Mouse (Mus musculus) forebrain, embryonic 14.5 days (tissue): Measurements from ENCODE around the gene Trpm2. TPM values are rescaled to one million over a fixed set of nuclear protein-coding genes. Genes with fewer than 3 reads are reported as not detected.
A peak's percentile ranks its signal among the peaks of the same experiment; 100 is the strongest.

ENCODE experiments used
- ATAC-seq: fragments of 200-750 bp; cut with Nextera tagmentation; 2 replicates; pipeline ENCODE4 v1.8.0; 2017; ENCODE audit warnings: mild to moderate bottlenecking, moderate library complexity
- DNase-seq: peaks from one replicate; pipeline ENCODE4 v3.0.0-alpha.2; 2015; ENCODE audit warnings: low spot score
- H3K27ac ChIP-seq: fragments of 300-500 bp; sonication (generic); 2 replicates; pipeline ENCODE4 v1.5.1; 2014; ENCODE audit warnings: low read depth, mild to moderate bottlenecking, control low read depth, low read length, moderate library complexity
- H3K27me3 ChIP-seq: fragments of 300-500 bp; sonication (generic); replicated peaks from 2 replicates; pipeline ENCODE4 v1.6.1; 2014; ENCODE audit warnings: low read length, control low read depth, mixed read lengths; ENCODE audit not compliant: control insufficient read depth, insufficient read depth
- H3K36me3 ChIP-seq: fragments of 300-500 bp; sonication (generic); 2 replicates; pipeline ENCODE4 v1.6.1; 2014; ENCODE audit warnings: low read length, control low read depth; ENCODE audit not compliant: control insufficient read depth, insufficient read depth
- H3K4me1 ChIP-seq: fragments of 300-500 bp; sonication (generic); 2 replicates; pipeline ENCODE4 v1.6.1; 2014; ENCODE audit warnings: antibody characterized with exemption, low read length, control low read depth; ENCODE audit not compliant: control insufficient read depth, insufficient read depth
- H3K4me2 ChIP-seq: fragments of 300-500 bp; sonication (generic); 2 replicates; pipeline ENCODE4 v1.6.1; 2014; ENCODE audit warnings: mild to moderate bottlenecking, control low read depth, low read length
- H3K4me3 ChIP-seq: fragments of 300-500 bp; sonication (generic); 2 replicates; pipeline ENCODE4 v1.5.1; 2014; ENCODE audit warnings: low read depth, low read length, control low read depth
- H3K9ac ChIP-seq: fragments of 300-500 bp; sonication (generic); 2 replicates; pipeline ENCODE4 v1.6.1; 2014; ENCODE audit warnings: mild to moderate bottlenecking, low read length, control low read depth, moderate library complexity
- H3K9me3 ChIP-seq: fragments of 300-500 bp; sonication (generic); replicated peaks from 2 replicates; pipeline ENCODE4 v1.6.1; 2016; ENCODE audit warnings: low read length, control low read depth, mixed read lengths; ENCODE audit not compliant: control insufficient read depth
- WGBS: fragments of 180-500 bp; shearing (Covaris S2); extraction: QIAGEN DNeasy Blood & Tissue Kit; methylation state at CpG from one replicate; pipeline ENCODE4 v1.1.7; 2014; 5-methylcytosine and 5-hydroxymethylcytosine counted together
- polyA plus RNA-seq: library from polyadenylated mRNA; unstranded; fragments of >200 nt; fragmentation: Nextera tagmentation; extraction: Ambion mirVana; gene quantifications from 2 replicates; pipeline ENCODE4 v1.2.1, GENCODE M21; 2014

Gene Trpm2
- polyA plus RNA-seq, 1 experiment from 2014 or later, result 1.4 TPM

- H3K4me3 ChIP-seq, result no peak overlapping the region
- no peak overlapping the region for H3K27ac ChIP-seq
- H3K27me3 ChIP-seq, result no peaks in the 10 kb centered on the region
- no peaks in the 10 kb centered on the region for H3K4me1 ChIP-seq
- H3K4me2 ChIP-seq, result no peak overlapping the region
- H3K9ac ChIP-seq, result no peak overlapping the region
- WGBS, result 84% methylated on average over 10 of the region's 10 CpGs
- no peak for ATAC-seq
- no peaks in the 10 kb centered on the region for H3K36me3 ChIP-seq
- DNase-seq, result no peak
- H3K9me3 ChIP-seq, result no peaks in the 10 kb centered on the region
These were observed 43.0 kb downstream of the Trpm2 start for GRCm38 (mm10) chr10:77927375-77927774.

- Histone ChIP-seq H3K36me3 (no peaks in the 10 kb centered on the region), H3K9ac (no peak overlapping the region), H3K27ac (no peak overlapping the region), H3K27me3 (no peaks in the 10 kb centered on the region), H3K9me3 (no peaks in the 10 kb centered on the region), H3K4me1 (no peaks in the 10 kb centered on the region), H3K4me2 (no peak overlapping the region), H3K4me3 (no peak overlapping the region)
- ATAC-seq, result no peak
- DNase-seq, result peak; percentile 46
- WGBS, result 48% methylated on average over 7 of the region's 7 CpGs
These were observed 44.2 kb downstream of the Trpm2 start for GRCm38 (mm10) chr10:77926140-77926539.

- no peak overlapping the region for H3K27ac ChIP-seq
- H3K9me3 ChIP-seq, result no peaks in the 10 kb centered on the region
- ATAC-seq (no peak), DNase-seq (no peak)
- H3K4me1 ChIP-seq, result no peaks in the 10 kb centered on the region
- no peaks in the 10 kb centered on the region for H3K36me3 ChIP-seq
- H3K4me3 ChIP-seq, result no peak overlapping the region
- H3K4me2 ChIP-seq, result no peak overlapping the region
- no peaks in the 10 kb centered on the region for H3K27me3 ChIP-seq
- no peak overlapping the region for H3K9ac ChIP-seq
- whole genome bisulfite sequencing, result 59% methylated on average over 4 of the region's 4 CpGs
These were observed 47.7 kb downstream of the Trpm2 start for GRCm38 (mm10) chr10:77922681-77923080.

- Histone ChIP-seq H3K36me3 (no peaks in the 10 kb centered on the region), H3K9ac (no peak overlapping the region), H3K27ac (no peak overlapping the region), H3K4me2 (no peak overlapping the region), H3K4me3 (no peak overlapping the region), H3K27me3 (no peaks in the 10 kb centered on the region), H3K9me3 (no peaks in the 10 kb centered on the region), H3K4me1 (no peaks in the 10 kb centered on the region)
- WGBS, result 81% methylated on average over 5 of the region's 5 CpGs
- ATAC-seq (no peak), DNase-seq (no peak)
These were observed 49.4 kb downstream of the Trpm2 start for GRCm38 (mm10) chr10:77921009-77921408.

GRCm38 (mm10) chr10:77916636-77917335, 53.6 kb downstream of the Trpm2 start:
- ATAC-seq (no peak), DNase-seq (no peak)
- Histone ChIP-seq H3K4me2 (no peak overlapping the region), H3K36me3 (no peaks in the 10 kb centered on the region), H3K4me1 (no peaks in the 10 kb centered on the region), H3K27ac (no peak overlapping the region), H3K9me3 (no peaks in the 10 kb centered on the region), H3K4me3 (no peak overlapping the region), H3K9ac (no peak overlapping the region), H3K27me3 (no peaks in the 10 kb centered on the region)
- WGBS, result 49% methylated on average over 8 of the region's 8 CpGs

GRCm38 (mm10) chr10:77913292-77913691, 57.1 kb downstream of the Trpm2 start:
- H3K27ac ChIP-seq, result no peak overlapping the region
- H3K9me3 ChIP-seq, result no peaks in the 10 kb centered on the region
- no peaks in the 10 kb centered on the region for H3K27me3 ChIP-seq
- no peak overlapping the region for H3K4me3 ChIP-seq
- WGBS, result 81% methylated on average over 4 of the region's 4 CpGs
- no peaks in the 10 kb centered on the region for H3K36me3 ChIP-seq
- no peaks in the 10 kb centered on the region for H3K4me1 ChIP-seq
- no peak for DNase-seq
- ATAC-seq, result no peak
- no peak overlapping the region for H3K4me2 ChIP-seq
- H3K9ac ChIP-seq, result no peak overlapping the region

GRCm38 (mm10) chr10:77912605-77913004, 57.8 kb downstream of the Trpm2 start:
- Histone ChIP-seq H3K27ac (no peak overlapping the region), H3K4me2 (no peak overlapping the region), H3K27me3 (no peaks in the 10 kb centered on the region), H3K9me3 (no peaks in the 10 kb centered on the region), H3K36me3 (no peaks in the 10 kb centered on the region), H3K4me3 (no peak overlapping the region), H3K9ac (no peak overlapping the region), H3K4me1 (no peaks in the 10 kb centered on the region)
- DNase-seq, result no peak
- WGBS, result 82% methylated on average over 7 of the region's 7 CpGs
- ATAC-seq, result no peak

GRCm38 (mm10) chr10:77902894-77903715, 67.3 kb downstream of the Trpm2 start:
- H3K9me3 ChIP-seq, result no peaks in the 10 kb centered on the region
- H3K27ac ChIP-seq, result no peak overlapping the region; the same call in 1 of the 2 replicates
- peak overlapping the region; percentile 51 for H3K4me3 ChIP-seq
- H3K36me3 ChIP-seq, result no peaks in the 10 kb centered on the region
- WGBS, result 6% methylated on average over 35 of the region's 35 CpGs
- DNase-seq (peak; percentile 87), ATAC-seq (peak; percentile 87)
- H3K4me2 ChIP-seq, result peak overlapping the region; percentile 82
- no peaks in the 10 kb centered on the region for H3K4me1 ChIP-seq
- peak overlapping the region; percentile 71 for H3K9ac ChIP-seq
- no peaks in the 10 kb centered on the region for H3K27me3 ChIP-seq
